Mouse (Mus musculus) ES-E14 (cell line): ENCODE measurements around the gene Rnf39.

ENCODE experiments used
- CHD2 ChIP-seq: IDR thresholded peaks from 2 replicates; pipeline ENCODE4 v1.6.1; 2014; ENCODE audit warnings: mild to moderate bottlenecking, low read depth, low read length, inconsistent platforms
- HCFC1 ChIP-seq: IDR thresholded peaks from 2 replicates; pipeline ENCODE4 v1.6.1; 2012; ENCODE audit warnings: low read length, inconsistent platforms, borderline replicate concordance; ENCODE audit not compliant: insufficient read depth
- ZC3H11A ChIP-seq: IDR thresholded peaks from 2 replicates; pipeline ENCODE4 v1.6.1; 2012; ENCODE audit warnings: low read depth, mild to moderate bottlenecking, inconsistent platforms, low read length, borderline replicate concordance
- ZNF384 ChIP-seq: IDR thresholded peaks from 2 replicates; pipeline ENCODE4 v1.6.1; 2012; ENCODE audit warnings: low read depth, low read length, inconsistent platforms

DNA sequence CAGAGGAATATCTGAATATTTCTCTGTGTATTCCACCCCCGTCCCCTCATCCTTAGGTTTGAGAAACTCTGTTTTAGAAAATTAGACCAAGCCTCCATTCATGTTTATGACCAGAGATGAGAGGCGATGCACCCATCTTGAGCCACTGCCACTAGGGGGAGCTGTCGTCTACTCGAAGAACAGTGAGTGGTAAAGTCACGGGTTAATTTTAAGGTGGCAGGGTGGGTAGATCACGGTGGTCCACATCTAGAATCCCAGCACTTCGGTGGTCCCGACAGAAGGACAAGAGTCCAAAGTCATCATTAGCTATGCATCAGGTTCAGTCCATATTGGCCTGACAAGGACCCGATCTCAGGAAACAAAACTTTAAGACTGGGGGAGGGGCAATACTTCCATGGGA, 27.6 kb upstream of the Rnf39 start:
- TF ChIP-seq ZC3H11A = no peak
- TF ChIP-seq ZNF384 = no peak
- no peak for TF ChIP-seq CHD2
- TF ChIP-seq HCFC1 = no peak
